Mouse (Mus musculus): ENCODE data around the gene Galnt2.

The Galnt2 gene

DNA sequence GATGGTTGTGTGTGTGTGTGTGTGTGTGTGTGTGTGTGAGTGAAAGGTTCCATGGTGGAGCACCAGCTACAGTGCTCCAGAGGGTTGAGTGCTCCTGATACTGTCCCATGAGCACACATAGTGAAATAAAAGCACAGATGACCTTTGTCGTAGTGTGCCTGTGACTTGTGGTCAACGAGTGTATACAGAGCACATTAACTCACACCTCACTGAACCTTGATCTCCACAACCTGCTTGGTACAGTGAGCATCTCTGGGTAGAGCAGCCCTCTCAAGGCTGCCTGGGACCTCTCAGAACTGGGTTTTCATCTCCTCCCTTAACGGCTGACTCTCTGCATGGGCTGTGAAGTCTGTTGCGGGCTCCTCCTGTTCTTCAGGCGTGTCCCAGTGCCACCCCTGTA lies 60.5 kb downstream of the Galnt2 start:
- DNase-seq (ENCODE audit: low spot score in 2 of 2), result no peak

DNA sequence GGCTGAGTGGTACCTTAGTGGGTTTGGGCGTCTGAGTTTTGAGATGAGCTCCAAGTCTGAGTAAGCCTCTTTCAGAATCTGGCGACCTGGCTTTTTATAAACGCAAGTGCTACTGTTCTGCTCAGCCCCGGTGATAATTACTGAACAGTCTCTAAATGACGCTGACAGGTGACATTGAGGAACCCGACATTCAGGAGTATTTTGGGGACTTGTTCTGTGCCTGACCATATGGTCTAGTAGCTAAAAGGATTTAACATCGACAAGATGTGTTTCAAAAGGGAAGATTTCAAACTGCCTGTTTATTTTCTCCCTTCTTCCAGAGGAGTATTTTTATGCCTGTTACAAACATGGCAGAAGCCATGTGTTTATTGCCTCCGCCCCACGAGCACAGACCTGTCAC lies 61.8 kb downstream of the Galnt2 start:
- DNase-seq (ENCODE audit: low spot score in 2 of 2), result no peak

DNA sequence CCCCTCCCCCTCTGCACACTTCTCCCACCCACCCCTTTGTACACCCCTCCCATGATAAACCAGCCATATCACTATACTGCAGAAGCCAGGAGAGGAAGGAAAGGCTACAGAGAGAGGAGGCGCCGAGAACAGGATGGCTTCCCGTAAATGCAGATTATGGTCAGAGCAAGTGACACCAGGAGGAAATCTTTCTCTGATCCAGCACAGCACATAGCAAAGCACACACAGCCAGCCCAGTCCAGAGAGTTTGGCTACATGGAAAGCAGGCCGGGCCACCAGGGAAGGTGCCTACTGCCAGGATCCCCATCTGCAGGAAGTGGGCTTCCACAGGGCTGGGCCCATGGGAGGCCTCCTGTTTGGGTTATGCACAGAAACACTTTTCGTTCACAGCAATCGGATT lies 63.2 kb downstream of the Galnt2 start:
- DNase-seq (ENCODE audit: low spot score in 2 of 2), result no peak

DNA sequence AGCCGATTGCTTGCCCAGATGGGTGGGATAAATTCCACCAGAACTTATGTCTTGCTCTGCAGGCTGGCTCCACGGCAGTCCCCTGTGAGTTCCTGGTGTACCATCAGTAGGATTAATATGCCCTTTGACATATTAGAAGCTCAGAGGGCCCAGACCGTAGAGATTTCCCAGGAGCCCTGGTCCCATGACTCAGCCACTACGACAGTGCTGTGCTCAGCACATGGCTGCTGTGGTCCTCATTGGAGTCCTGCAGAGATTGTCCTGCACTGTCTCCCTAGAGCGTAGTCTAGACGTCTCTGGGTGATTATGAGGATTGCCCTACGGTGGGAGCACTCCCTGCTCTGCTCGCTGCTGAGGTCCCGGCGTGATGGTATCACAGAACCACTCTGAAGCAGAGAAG lies 63.7 kb downstream of the Galnt2 start:
- no peak for DNase-seq (ENCODE audit: low spot score in 2 of 2)

DNA sequence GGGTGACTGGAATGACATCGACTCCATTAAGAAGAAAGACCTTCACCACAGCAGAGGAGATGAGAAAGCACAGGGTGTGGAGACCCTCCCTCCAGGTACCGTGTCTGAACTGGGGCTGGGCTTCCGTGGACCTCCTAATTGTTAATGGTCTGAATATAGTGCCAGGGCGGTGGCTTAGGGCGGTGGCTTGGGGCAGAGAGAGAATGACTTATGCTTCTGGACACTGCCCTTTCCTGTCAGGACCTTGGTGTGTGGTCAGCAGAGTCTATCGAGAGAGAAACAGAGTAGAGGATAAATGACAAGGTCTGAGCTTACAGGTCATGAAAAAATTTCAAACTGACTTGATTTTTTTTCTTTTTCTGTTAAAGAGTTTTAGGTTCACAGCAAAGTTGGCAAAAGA lies 64.2 kb downstream of the Galnt2 start:
- DNase-seq (ENCODE audit: low spot score in 2 of 2), result no peak

DNA sequence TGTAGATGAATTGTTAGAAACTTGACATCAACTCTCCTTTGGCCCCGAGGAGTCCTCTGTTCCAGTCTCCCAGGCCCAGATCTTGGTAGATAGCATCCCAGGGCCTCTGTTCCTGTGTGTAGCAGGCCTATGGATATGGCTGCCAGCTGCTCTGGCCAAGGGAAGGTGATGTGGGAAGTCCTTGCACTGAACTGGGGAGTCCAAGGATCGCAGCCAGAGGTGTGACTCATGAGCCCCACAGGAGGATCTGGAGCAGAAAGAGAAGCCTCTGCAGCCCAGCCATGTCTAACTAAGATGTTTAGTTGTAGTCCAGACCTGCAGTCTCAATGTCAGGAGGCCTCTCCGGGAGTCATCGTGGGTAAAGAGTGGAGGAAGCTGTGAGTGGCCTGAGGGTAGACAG lies 70.3 kb downstream of the Galnt2 start:
- no peak for DNase-seq (ENCODE audit: low spot score in 2 of 2)

DNA sequence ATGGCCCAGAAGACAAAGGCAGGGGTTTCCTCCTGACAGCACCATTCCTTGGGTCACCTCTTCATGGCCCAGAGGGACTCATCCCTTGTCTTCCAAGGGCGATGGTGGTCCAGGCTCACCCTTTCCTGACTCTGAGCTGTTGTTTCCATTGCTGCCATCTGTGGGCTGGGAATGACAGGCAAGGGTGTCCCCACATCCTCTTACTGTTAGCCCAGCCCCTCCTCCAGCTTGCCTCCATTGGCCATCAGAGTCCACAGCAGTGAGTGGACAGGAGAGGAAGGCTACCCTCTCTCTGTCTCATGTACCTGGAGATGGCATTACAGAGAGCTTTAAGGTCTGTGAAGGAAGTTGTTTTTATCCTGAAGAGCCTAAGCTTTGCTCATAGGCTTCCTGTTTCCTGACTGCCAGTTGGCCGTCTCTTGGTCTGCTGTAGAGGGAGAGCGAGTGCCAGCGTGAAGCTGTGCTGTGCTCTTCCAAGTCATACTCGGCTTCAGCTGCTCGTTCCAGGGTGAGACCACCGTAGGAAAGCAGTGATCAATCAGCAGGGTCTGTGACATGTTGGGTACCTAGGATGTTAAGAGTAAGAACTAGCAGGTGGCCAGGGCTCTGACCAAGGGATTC lies 70.9 kb downstream of the Galnt2 start:
- no peak for DNase-seq (ENCODE audit: low spot score in 2 of 2)

DNA sequence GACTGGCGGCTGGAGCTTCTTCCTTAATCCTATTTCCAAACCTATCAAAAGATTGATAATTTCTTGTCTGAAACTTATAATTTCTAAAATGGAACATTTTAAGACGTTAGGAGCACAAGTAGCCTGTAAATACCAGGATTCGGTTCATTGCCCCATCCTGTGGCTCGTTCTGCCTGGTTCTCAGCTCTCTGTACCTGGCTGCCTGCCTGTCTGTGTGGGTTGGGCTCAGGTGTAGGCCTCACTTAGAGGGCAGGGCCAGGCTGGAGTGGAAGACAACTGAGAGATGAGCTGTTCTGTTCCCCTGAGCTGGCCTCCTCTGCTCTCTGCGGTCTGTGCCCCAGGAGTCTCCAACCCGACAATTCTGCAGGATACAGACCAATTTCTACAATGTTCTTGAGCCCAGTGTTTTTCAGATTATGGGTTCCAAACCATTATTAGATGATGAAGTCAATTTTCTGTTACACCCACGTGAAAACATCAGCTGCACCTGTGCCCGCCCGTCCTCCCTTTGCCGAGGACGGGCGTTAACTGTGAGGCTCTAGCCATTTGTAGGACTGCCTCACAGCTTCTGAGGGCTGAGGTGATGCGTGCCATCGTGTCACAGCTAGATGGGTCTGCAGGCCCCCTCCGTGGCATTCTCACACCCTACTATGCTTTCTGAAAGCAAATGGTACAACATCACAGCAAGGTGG lies 72.2 kb downstream of the Galnt2 start:
- DNase-seq (ENCODE audit: low spot score in 2 of 2), result no peak

DNA sequence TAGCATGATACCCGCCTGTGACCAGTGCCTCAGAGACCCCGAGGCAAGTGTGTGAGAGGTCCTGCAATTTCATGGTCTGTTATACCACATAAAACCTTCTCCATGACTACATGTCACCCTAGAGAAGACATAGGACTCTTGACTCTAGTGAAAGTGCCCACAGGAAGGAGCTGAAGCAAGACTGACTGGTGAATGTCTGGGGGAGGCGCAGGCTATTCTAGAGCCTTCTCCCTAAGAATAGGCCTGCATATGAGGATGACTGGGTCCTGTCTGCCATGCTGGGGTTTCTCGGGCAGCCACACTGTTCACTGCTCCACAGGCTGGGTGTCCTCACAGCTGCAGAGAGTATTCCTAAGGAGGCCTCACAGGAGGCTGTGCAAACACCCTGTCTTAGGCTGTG lies 73.0 kb downstream of the Galnt2 start:
- DNase-seq (ENCODE audit: low spot score in 2 of 2), result no peak

DNA sequence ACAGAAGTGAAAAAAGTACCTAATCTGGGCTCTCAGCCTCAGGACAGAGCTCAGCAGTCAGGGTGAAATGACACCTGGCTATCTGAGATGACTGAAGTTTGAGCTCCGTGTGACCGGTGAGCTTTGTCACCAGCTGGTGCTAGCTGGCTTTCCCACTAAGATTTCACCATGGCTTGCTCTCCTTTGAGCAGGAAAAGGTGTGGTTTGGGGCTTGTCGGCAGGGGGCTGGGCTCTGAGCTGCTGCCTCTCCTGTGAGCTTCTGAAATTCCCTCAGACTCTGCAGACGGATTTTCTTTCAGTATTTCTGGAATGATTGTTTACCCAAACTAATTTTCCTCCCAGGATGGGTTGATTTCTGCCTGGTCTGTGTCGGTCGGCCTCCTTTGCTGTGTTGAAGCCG lies 75.4 kb downstream of the Galnt2 start:
- no peak for DNase-seq (ENCODE audit: low spot score in 2 of 2)

DNA sequence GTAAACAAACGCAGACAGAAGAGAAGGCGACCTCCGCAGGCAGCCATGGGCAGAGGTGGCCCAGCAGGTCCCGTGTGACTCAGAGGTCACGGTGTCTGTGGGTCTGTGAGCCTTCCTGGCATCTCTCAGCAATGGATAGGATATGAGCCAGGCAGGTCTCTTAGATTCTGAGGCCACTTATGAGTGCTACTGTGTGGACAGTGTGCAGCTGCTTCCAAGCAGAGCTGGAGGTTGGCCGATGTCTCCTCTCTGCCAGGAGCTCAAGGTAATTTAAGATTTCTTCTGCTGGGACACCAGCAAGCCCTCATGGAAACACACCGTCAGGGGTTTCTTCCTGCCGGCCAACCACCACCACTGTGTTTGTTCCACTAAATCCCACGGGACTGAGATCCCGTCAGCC lies 76.5 kb downstream of the Galnt2 start:
- DNase-seq (ENCODE audit: low spot score in 2 of 2), result no peak

DNA sequence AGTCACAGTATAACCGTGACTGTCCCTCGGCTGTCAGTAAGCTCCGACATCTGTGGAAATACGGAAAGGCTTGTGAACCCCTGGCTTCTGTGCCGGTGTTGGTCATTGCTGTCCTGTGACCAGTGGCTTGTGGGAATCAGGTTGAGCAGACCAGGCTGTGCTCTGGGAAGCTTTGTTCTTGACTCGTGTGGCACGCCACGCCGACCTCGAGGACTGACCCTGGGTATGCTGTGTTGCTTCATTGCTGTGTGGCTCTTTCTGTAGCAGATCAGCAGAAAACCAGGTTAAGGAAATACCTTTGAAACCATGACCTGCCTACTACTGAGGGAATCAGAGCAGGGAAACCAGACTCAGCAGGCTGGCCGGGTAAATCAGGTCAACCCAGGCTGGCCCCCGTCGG lies 79.3 kb downstream of the Galnt2 start:
- no peak for DNase-seq (ENCODE audit: low spot score in 2 of 2)

DNA sequence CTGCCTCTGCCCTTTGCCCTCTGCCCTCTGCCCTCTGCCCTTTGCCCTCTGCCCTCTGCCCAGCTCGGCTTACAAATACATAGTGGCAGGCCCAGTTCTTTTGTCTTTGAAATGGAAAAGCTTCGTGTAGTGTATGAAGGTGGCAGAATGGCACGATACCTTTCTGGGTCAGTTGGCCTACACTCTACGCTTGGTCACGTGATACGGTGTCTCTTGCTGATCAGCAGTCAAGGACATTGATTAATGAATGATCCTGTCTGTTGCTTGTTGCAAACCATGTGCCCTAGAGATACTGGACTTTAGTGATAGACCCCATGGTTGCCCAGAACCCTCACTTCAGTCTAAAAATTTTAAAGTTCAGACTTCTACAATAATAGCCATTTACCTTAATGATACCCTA lies 79.9 kb downstream of the Galnt2 start:
- DNase-seq (ENCODE audit: low spot score in 2 of 2), result no peak

DNA sequence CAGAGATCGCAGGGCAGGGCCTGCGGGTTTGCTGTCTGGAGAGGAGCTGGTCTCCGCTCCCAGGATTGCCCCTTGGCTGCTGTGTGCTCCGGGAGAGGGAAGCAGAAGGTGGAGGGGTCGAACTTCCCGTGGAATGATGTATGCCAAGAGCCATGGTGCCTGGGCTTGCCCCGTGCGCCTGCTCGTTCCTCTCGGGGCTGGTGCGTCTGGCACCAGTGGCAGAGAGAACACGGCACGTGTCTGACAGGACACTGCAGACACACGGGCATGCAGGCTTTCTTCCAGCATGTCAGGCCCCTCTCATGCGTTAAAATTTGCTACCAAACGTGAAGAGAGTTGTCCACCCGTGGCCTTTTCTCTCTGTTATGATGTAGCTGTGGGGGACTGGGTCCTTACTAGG lies 80.5 kb downstream of the Galnt2 start:
- no peak for DNase-seq (ENCODE audit: low spot score in 2 of 2)

DNA sequence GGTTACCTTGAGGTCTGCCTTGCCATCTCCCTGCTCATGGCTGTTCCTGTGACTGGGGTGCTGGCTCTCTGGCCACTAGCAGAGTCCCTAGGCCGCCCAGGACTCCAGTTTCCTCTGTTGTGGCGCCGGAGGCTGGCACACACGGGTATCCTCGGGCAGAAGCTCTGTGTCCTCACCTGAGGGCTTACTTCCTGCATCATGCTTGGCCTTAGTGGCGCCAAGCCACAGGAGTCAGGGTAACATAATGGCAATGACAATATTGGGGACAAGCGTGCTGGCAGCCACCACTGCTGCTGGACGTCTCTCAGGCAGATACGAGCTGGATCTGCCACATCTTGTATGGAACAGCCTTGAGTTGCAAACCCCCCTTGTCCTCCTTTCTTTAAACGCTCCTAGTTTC lies 81.0 kb downstream of the Galnt2 start:
- DNase-seq (ENCODE audit: low spot score in 2 of 2), result no peak

DNA sequence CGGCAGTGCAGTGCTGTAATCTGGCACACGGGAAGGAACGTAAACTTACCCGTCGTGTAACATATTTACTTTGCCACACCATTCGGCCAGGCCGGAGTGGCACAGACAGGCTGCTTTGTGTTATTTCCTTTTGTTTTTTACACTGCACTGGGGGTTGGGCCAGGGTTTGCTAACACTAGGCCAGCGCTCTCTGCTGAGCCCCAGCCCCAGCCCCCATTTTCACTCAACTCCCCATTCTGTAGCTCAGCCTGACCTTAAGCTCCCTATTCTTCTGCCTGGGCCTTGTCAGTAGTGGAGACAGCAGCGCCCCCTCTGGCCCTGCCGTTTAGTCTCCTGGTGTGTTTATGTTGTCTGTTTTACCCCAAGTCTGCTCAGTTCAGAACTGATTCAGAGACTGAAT lies 83.6 kb downstream of the Galnt2 start:
- no peak for DNase-seq (ENCODE audit: low spot score in 2 of 2)

DNA sequence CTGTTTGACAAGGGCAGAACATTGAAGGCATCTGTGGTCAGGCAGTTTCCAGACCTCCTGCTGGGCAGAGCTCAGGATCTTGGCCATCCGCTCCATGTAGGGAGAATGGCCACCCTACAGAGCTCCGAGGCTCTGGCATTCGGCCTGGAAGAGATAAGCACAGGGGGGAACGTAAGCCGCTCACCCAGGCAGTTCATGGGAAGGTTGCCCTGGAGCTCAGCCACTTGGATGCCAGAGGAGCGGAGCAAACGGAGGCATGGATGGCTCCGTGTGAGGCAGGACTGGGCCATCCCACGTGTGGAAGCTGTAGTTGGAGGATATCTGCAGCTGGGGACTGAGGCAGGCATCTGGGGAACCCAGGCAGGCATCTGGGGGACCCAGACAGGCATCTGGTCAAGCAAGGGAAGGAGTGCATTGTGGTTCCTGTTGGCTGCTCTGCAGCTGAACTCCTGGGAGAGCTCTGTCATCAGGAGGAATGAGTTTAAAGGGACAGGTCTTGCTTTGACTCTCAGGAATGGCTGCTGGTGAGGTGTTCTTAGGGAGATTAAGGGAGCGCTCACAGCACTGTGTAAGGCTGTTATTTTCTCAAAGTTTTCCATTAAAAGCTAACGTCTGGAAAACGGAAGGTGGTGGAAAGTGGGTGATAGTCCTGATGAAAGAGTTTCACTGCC lies 85.4 kb downstream of the Galnt2 start:
- DNase-seq (ENCODE audit: low spot score in 2 of 2), result no peak

DNA sequence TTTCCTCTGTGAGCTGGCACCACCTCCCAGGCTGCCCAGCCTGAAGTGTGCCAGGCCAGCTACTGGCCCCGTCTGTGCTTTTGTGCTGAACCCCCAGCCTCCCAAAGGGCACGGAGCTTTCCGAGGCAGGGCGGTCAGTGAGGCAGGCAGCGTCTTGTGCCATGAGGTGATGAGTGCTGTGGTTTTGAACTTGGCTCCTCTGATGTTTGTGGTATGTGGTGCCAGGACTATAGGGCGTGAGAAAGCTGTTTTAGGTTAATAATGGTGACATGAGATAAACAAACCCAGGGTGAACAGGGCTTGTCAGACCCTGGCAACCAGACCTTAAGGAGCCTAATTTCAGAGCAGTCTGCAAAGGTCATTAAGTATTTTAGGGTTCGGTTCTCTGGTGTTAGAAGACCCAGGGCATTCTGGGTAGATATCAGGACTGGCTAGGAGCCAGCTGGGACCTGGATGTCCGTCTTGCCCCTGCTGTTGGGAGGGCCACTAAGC lies 86.0 kb downstream of the Galnt2 start:
- DNase-seq (ENCODE audit: low spot score in 2 of 2), result no peak

DNA sequence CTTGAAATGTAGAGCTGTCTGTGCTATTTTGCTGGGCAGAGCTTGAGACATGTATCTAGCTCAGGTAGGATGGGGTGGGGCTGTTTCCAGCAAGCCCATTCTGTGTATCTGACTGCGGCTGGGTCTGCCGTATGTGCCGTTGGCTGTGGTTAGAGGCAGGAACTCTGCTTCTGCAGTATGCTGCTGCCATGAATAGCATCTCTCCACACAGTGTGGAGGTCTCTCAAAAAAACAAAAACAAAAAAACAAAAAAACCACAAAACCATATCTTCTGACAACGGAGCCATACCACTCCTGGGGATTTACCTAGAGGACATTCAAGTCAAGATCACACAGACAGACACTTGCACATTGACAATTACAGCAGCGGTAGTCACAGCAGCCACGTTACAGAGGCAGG lies 86.6 kb downstream of the Galnt2 start:
- no peak for DNase-seq (ENCODE audit: low spot score in 2 of 2)

DNA sequence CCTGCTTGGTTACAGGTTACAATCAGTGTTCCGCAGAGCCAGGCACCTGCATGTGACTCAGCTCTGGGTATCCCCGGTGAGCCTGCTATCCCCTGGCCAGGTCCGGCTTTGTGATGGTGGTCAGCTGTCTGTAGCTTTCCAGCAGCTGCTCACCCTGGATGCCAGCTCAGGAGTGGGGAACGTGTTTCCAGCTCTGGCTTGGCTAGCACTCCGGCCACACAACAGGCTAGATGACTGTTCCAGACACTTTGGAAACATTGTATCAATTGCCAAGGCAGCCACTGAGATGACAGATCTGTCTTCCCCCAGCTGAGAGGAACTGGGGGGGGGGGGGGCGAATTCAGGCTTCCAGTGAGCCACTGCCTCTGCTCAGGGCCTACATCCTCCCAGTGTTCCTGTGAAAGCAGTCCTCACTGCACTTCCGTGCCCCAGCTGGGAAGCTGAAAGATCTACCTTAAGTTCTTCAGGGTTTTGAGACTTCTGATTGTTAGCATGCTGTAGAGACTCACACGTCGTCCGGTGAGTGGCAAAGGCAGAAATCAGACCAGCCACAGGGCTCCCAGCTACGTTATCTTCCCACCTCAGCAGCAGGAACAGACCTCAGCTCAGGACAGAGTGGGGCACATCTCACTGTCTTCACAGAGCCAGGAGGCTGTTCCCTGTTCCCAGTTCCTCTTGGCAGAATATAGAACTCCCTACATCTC lies 87.6 kb downstream of the Galnt2 start:
- DNase-seq (ENCODE audit: low spot score in 2 of 2), result no peak

DNA sequence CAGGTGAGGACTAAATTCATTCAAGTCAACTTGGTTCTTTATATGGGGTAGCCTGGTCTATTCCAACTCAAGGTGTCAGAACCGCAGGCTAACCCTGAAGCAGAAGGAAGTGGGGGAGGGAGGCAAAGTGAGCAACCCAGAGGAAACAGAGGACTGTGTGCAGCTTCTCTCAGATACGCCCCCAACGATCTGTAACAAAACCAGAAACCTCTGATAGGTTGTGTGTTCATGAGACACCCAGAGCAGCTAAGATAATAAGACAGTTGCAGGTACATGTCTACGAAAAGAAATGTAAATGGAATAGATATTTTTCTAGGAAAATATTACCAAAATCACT lies 88.1 kb downstream of the Galnt2 start:
- DNase-seq (ENCODE audit: low spot score in 2 of 2), result no peak

DNA sequence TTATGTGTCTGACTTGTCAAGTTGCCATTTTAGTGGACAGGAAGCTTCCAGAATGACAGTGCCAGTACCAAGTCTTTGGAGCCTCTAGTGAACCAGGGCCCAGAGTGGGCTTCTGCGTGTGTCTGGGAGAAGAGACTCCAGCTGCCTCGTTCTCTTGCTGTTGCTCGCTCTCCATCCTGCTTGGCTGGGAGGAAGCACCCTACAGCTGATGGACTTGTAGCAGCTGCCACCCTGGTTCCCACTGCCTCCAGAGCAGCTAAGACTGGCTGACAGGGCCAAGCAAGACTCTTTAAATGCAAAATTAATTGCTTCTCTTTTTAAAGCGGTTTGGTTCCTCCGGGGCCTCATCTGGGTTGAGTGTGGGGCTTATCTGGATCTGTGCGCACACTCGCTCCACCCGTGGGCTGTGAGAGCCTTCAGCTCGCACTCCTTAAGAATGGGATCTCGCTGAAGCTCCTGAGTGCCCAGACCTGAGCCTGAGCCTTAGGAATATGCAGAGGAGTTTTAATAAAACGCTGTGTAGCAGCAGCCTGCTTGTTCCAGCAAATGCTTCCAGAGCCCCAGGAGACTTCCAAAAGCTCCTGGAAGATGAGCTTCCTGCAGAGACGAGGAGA lies 90.1 kb downstream of the Galnt2 start:
- no peak for DNase-seq (ENCODE audit: low spot score in 2 of 2)

Data from spleen, postnatal 4 days (tissue).